Mouse (Mus musculus) macrophage (primary cell): ENCODE data around the gene 2810004N23Rik. TPM values are rescaled to one million over a fixed set of nuclear protein-coding genes. Genes with fewer than 3 reads are reported as not detected.

Experiments used
- H3K27ac ChIP-seq: fragments of 350-480 bp; formaldehyde crosslinking; 2 replicates; pipeline ENCODE4 v1.9.0; 2021
- H3K36me3 ChIP-seq: fragments of 350-480 bp; formaldehyde crosslinking; 2 replicates; pipeline ENCODE4 v1.9.0; 2021; ENCODE audit errors: inconsistent target
- H3K4me3 ChIP-seq: fragments of 350-480 bp; formaldehyde crosslinking; 2 replicates; pipeline ENCODE4 v1.9.0; 2021; ENCODE audit errors: inconsistent target
- H3K79me2 ChIP-seq: fragments of 350-480 bp; formaldehyde crosslinking; 2 replicates; pipeline ENCODE4 v1.9.0; 2021; ENCODE audit errors: inconsistent target
- WGBS: methylation state at CpG from one replicate; pipeline ENCODE4 v1.1.7; 2026; ENCODE audit warnings: inconsistent platforms; ENCODE audit not compliant: missing documents; 5-methylcytosine and 5-hydroxymethylcytosine counted together
- polyA plus RNA-seq: library from polyadenylated mRNA; stranded (reverse); fragments of 250-400 nt; gene quantifications from 3 replicates; pipeline ENCODE4 v1.2.4, GENCODE M21; 2018; ENCODE audit warnings: inconsistent platforms

Gene 2810004N23Rik
- polyA plus RNA-seq, 1 experiment from 2014 or later: 17.6 TPM

- H3K27ac ChIP-seq: no peak overlapping the region
- WGBS: 92% methylated on average over 10 of the region's 10 CpGs
- H3K36me3 ChIP-seq: peaks cover 79% of the 10 kb centered on the region
Measured at GRCm38 (mm10) chr8:124878946-124879526, 16.1 kb upstream of the 2810004N23Rik start.

GRCm38 (mm10) chr8:124878141-124878540 lies 15.2 kb upstream of the 2810004N23Rik start:
- no peak overlapping the region for H3K4me3 ChIP-seq
- no peaks in the 10 kb centered on the region for H3K79me2 ChIP-seq
- WGBS: 94% methylated on average over 5 of the region's 5 CpGs
- peaks cover 79% of the 10 kb centered on the region for H3K36me3 ChIP-seq
- H3K27ac ChIP-seq: no peak overlapping the region

More at GRCm38 (mm10) chr8:124878946-124879526, 16.1 kb upstream of the 2810004N23Rik start:
- Histone ChIP-seq H3K79me2 (no peaks in the 10 kb centered on the region), H3K4me3 (no peak overlapping the region)

GRCm38 (mm10) chr8:124872690-124873089 lies 9.8 kb upstream of the 2810004N23Rik start:
- Histone ChIP-seq H3K79me2 (peaks cover 32% of the 10 kb centered on the region), H3K36me3 (peaks cover 59% of the 10 kb centered on the region), H3K4me3 (no peak overlapping the region), H3K27ac (no peak overlapping the region)
- WGBS: 90% methylated on average over 5 of the region's 5 CpGs

GRCm38 (mm10) chr8:124872081-124872480 lies 9.2 kb upstream of the 2810004N23Rik start:
- H3K4me3 ChIP-seq: no peak overlapping the region
- peaks cover 38% of the 10 kb centered on the region for H3K79me2 ChIP-seq
- 95% methylated on average over 7 of the region's 7 CpGs for WGBS
- H3K27ac ChIP-seq: no peak overlapping the region
- H3K36me3 ChIP-seq: peaks cover 53% of the 10 kb centered on the region

GRCm38 (mm10) chr8:124871474-124871873 lies 8.6 kb upstream of the 2810004N23Rik start:
- 90% methylated on average over 7 of the region's 7 CpGs for WGBS

GRCm38 (mm10) chr8:124869708-124870107 lies 6.8 kb upstream of the 2810004N23Rik start:
- Histone ChIP-seq H3K27ac (no peak overlapping the region), H3K79me2 (peaks cover 62% of the 10 kb centered on the region), H3K4me3 (no peak overlapping the region), H3K36me3 (peaks cover 40% of the 10 kb centered on the region)
- 92% methylated on average over 6 of the region's 6 CpGs for WGBS

More at GRCm38 (mm10) chr8:124871474-124871873, 8.6 kb upstream of the 2810004N23Rik start:
- Histone ChIP-seq H3K27ac (no peak overlapping the region), H3K4me3 (no peak overlapping the region), H3K36me3 (peaks cover 46% of the 10 kb centered on the region), H3K79me2 (peaks cover 44% of the 10 kb centered on the region)

- H3K27ac ChIP-seq: no peak overlapping the region
- H3K79me2 ChIP-seq: peaks cover 83% of the 10 kb centered on the region
- WGBS: 92% methylated on average over 2 of the region's 2 CpGs
- no peak overlapping the region for H3K4me3 ChIP-seq
- peaks cover 15% of the 10 kb centered on the region for H3K36me3 ChIP-seq
Measured at GRCm38 (mm10) chr8:124867126-124867525, 4.2 kb upstream of the 2810004N23Rik start.

GRCm38 (mm10) chr8:124866669-124867068 lies 3.7 kb upstream of the 2810004N23Rik start:
- Histone ChIP-seq H3K27ac (no peak overlapping the region), H3K36me3 (peaks cover 10% of the 10 kb centered on the region), H3K79me2 (peaks cover 88% of the 10 kb centered on the region), H3K4me3 (no peak overlapping the region)
- 36% methylated on average over 3 of the region's 3 CpGs for WGBS

GRCm38 (mm10) chr8:124863729-124864128 lies 809 bp upstream of the 2810004N23Rik start:
- H3K27ac ChIP-seq: peak overlapping the region; percentile 62
- H3K36me3 ChIP-seq: 0 out of 2 replicates have a peak, but pooled peaks cover 8% of the 10 kb centered on the region
- peaks cover 69% of the 10 kb centered on the region for H3K79me2 ChIP-seq

GRCm38 (mm10) chr8:124863163-124863677 lies 300 bp upstream of the 2810004N23Rik start:
- under 1% methylated on average over 33 of the region's 33 CpGs for WGBS

More at GRCm38 (mm10) chr8:124863729-124864128, 809 bp upstream of the 2810004N23Rik start:
- H3K4me3 ChIP-seq: peak overlapping the region; percentile 96
- 1% methylated on average over 8 of the region's 8 CpGs for WGBS

GRCm38 (mm10) chr8:124860188-124860587 lies 2.7 kb downstream of the 2810004N23Rik start:
- no peak overlapping the region for H3K4me3 ChIP-seq

More at GRCm38 (mm10) chr8:124863163-124863677, 300 bp upstream of the 2810004N23Rik start:
- Histone ChIP-seq H3K27ac (peak overlapping the region; percentile 62), H3K36me3 (0 out of 2 replicates have a peak, but pooled peaks cover 8% of the 10 kb centered on the region), H3K4me3 (peak overlapping the region; percentile 96), H3K79me2 (peaks cover 64% of the 10 kb centered on the region)

GRCm38 (mm10) chr8:124859466-124859865 lies 3.5 kb downstream of the 2810004N23Rik start:
- no peak overlapping the region for H3K27ac ChIP-seq
- 0 out of 2 replicates have a peak, but pooled peaks cover 8% of the 10 kb centered on the region for H3K36me3 ChIP-seq
- H3K4me3 ChIP-seq: no peak overlapping the region

More at GRCm38 (mm10) chr8:124860188-124860587, 2.7 kb downstream of the 2810004N23Rik start:
- peaks cover 34% of the 10 kb centered on the region for H3K79me2 ChIP-seq
- H3K36me3 ChIP-seq: 0 out of 2 replicates have a peak, but pooled peaks cover 8% of the 10 kb centered on the region
- 97% methylated on average over 3 of the region's 3 CpGs for WGBS
- H3K27ac ChIP-seq: no peak overlapping the region

GRCm38 (mm10) chr8:124853511-124853910 lies 9.4 kb downstream of the 2810004N23Rik start:
- no peak overlapping the region for H3K27ac ChIP-seq
- 100% methylated on average over 1 of the region's 1 CpGs for WGBS
- H3K79me2 ChIP-seq: no peaks in the 10 kb centered on the region
- H3K4me3 ChIP-seq: no peak overlapping the region
- H3K36me3 ChIP-seq: no peaks in the 10 kb centered on the region

More at GRCm38 (mm10) chr8:124859466-124859865, 3.5 kb downstream of the 2810004N23Rik start:
- H3K79me2 ChIP-seq: peaks cover 27% of the 10 kb centered on the region

- no peak overlapping the region for H3K27ac ChIP-seq
- no peak overlapping the region for H3K4me3 ChIP-seq
- H3K36me3 ChIP-seq: peaks cover 4% of the 10 kb centered on the region; the same call in 1 of the 2 replicates
- H3K79me2 ChIP-seq: no peaks in the 10 kb centered on the region
- 97% methylated on average over 5 of the region's 5 CpGs for WGBS
Measured at GRCm38 (mm10) chr8:124845573-124845972, 17.3 kb downstream of the 2810004N23Rik start.

- peaks cover 8% of the 10 kb centered on the region; the same call in 1 of the 2 replicates for H3K36me3 ChIP-seq
- no peaks in the 10 kb centered on the region for H3K79me2 ChIP-seq
- H3K4me3 ChIP-seq: no peak overlapping the region
- WGBS: 79% methylated on average over 3 of the region's 3 CpGs
- H3K27ac ChIP-seq: no peak overlapping the region
Measured at GRCm38 (mm10) chr8:124845131-124845530, 17.8 kb downstream of the 2810004N23Rik start.
